Mouse (Mus musculus): ENCODE data around the gene Palld.

DNA sequence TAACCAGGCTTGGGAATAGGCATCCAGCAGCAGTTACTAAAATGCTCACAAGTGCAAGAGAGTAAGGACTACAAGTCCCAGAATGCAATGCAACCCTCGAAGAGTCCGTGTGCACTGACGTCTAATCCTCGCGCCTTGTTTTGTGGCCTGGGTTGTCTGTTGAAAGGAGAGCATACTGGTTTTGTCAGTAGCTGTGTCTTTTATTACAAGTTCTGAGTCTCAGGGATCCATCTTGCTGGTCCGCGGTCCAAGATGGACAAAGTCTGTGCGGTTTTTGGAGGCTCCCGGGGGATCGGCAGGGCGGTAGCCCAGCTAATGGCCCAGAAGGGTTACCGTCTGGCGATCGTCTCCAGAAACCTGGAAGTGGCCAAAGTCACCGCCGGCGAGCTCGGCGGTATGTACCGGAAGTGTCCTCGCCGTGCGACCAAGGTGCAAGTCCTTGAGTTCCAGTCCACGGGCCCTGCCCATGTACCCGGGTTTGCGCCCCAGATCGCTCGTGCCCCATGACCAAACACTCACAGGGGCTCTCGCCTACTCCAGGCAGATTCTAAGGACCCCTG is 414.8 kb downstream of the Palld start, which contains the start of gene Cbr4:
- TF ChIP-seq EP300 (IDR thresholded peaks at IDR 0.05; ENCODE audit: low read length) (no peak), POLR2A (IDR thresholded peaks at IDR 0.05; ENCODE audit: low read depth, low read length) (peak; percentile 85), ZNF384 (IDR thresholded peaks at IDR 0.05; ENCODE audit: low read depth, low read length) (no peak), CTCF (conservative IDR thresholded peaks at IDR 0.05 in 1 of 2, IDR thresholded peaks at IDR 0.05 in 1 of 2; ENCODE audit: low read depth in 2 of 2, low read length in 2 of 2) (no peak)
